Mouse (Mus musculus) lung, embryonic 14.5 days (tissue): ENCODE measurements at regions not wholly inside any gene's neighbourhood (a gene's known extent, or its start where the extent isn't known, plus 50 kb on each side); places are given as distances from the start of the nearest gene placed in this dataset.

Experiments
- ATAC-seq: fragments of 200-750 bp; cut with Nextera tagmentation; 2 replicates; pipeline ENCODE4 v1.8.0; 2017; ENCODE audit warnings: mild to moderate bottlenecking, moderate TSS enrichment, moderate library complexity; ENCODE audit not compliant: insufficient read depth
- DNase-seq: peaks from one replicate; pipeline ENCODE4 v3.0.0-alpha.2; 2015
- H3K27ac ChIP-seq: fragments of 300-500 bp; sonication (generic); 2 replicates; pipeline ENCODE4 v1.5.1; 2014; ENCODE audit warnings: low read depth, mild to moderate bottlenecking, moderate library complexity
- H3K27me3 ChIP-seq: fragments of 300-500 bp; sonication (generic); 2 replicates; pipeline ENCODE4 v1.6.1; 2014; ENCODE audit warnings: low read length, control low read depth; ENCODE audit not compliant: insufficient read depth
- H3K36me3 ChIP-seq: fragments of 300-500 bp; sonication (generic); 2 replicates; pipeline ENCODE4 v1.6.1; 2014; ENCODE audit warnings: control low read depth; ENCODE audit not compliant: insufficient read depth
- H3K4me1 ChIP-seq: fragments of 300-500 bp; sonication (generic); 2 replicates; pipeline ENCODE4 v1.6.1; 2014; ENCODE audit warnings: antibody characterized with exemption, control low read depth; ENCODE audit not compliant: insufficient read depth
- H3K4me2 ChIP-seq: fragments of 300-500 bp; sonication (generic); 2 replicates; pipeline ENCODE4 v1.6.1; 2014; ENCODE audit warnings: mild to moderate bottlenecking
- H3K4me3 ChIP-seq: fragments of 300-500 bp; sonication (generic); 2 replicates; pipeline ENCODE4 v1.5.1; 2014; ENCODE audit warnings: low read depth, low read length
- H3K9ac ChIP-seq: fragments of 300-500 bp; sonication (generic); 2 replicates; pipeline ENCODE4 v1.6.1; 2014
- H3K9me3 ChIP-seq: fragments of 300-500 bp; sonication (generic); 2 replicates; pipeline ENCODE4 v1.6.1; 2016; ENCODE audit warnings: low read depth, low read length, control low read depth
- CTCF ChIP-seq: IDR thresholded peaks from 2 replicates; pipeline ENCODE4 v1.5.1; 2016; ENCODE audit warnings: antibody characterized with exemption, low read depth
- WGBS: fragments of 180-500 bp; shearing (Covaris S2); extraction: QIAGEN DNeasy Blood & Tissue Kit; methylation state at CpG from one replicate; pipeline ENCODE4 v1.1.7; 2014; 5-methylcytosine and 5-hydroxymethylcytosine counted together

- Histone ChIP-seq H3K4me2 (no peak overlapping the region), H3K36me3 (no peaks in the 10 kb centered on the region), H3K4me3 (no peak overlapping the region), H3K27ac (no peak overlapping the region), H3K9ac (no peak overlapping the region), H3K4me1 (no peaks in the 10 kb centered on the region), H3K9me3 (no peaks in the 10 kb centered on the region), H3K27me3 (no peaks in the 10 kb centered on the region)
- ATAC-seq (no peak), DNase-seq (no peak)
- TF ChIP-seq CTCF = no peak
- 59% methylated on average over 10 of the region's 10 CpGs for WGBS
Observed at GRCm38 (mm10) chr6:50940641-50941398, 286.6 kb upstream of the Npvf start.

- 77% methylated on average over 5 of the region's 5 CpGs for whole genome bisulfite sequencing
Observed at GRCm38 (mm10) chr6:50942696-50943095, 288.5 kb upstream of the Npvf start.

GRCm38 (mm10) chr6:50948061-50948460, 293.8 kb upstream of the Npvf start:
- 48% methylated on average over 4 of the region's 4 CpGs for WGBS
- Histone ChIP-seq H3K27ac (no peak overlapping the region), H3K9me3 (no peaks in the 10 kb centered on the region), H3K4me1 (no peaks in the 10 kb centered on the region), H3K27me3 (no peaks in the 10 kb centered on the region), H3K4me2 (no peak overlapping the region), H3K36me3 (no peaks in the 10 kb centered on the region), H3K9ac (no peak overlapping the region), H3K4me3 (no peak overlapping the region)
- ATAC-seq (no peak), DNase-seq (no peak)
- TF ChIP-seq CTCF = no peak

More at GRCm38 (mm10) chr6:50942696-50943095, 288.5 kb upstream of the Npvf start:
- no peaks in the 10 kb centered on the region for H3K4me1 ChIP-seq
- H3K4me3 ChIP-seq = no peak overlapping the region
- no peak overlapping the region for H3K9ac ChIP-seq
- no peak for ATAC-seq
- DNase-seq = no peak
- TF ChIP-seq CTCF = no peak
- no peak overlapping the region for H3K4me2 ChIP-seq
- no peak overlapping the region for H3K27ac ChIP-seq
- no peaks in the 10 kb centered on the region for H3K36me3 ChIP-seq
- no peaks in the 10 kb centered on the region for H3K9me3 ChIP-seq
- no peaks in the 10 kb centered on the region for H3K27me3 ChIP-seq

GRCm38 (mm10) chr6:50949361-50949760, 295.1 kb upstream of the Npvf start:
- ATAC-seq = no peak
- Histone ChIP-seq H3K27ac (no peak overlapping the region), H3K36me3 (no peaks in the 10 kb centered on the region), H3K9ac (no peak overlapping the region), H3K4me2 (no peak overlapping the region), H3K4me3 (no peak overlapping the region), H3K9me3 (no peaks in the 10 kb centered on the region), H3K4me1 (no peaks in the 10 kb centered on the region), H3K27me3 (no peaks in the 10 kb centered on the region)
- no peak for TF ChIP-seq CTCF
- no peak for DNase-seq
- WGBS = 90% methylated on average over 5 of the region's 5 CpGs

- DNase-seq = no peak
Observed at GRCm38 (mm10) chr6:50949883-50950583, 295.8 kb upstream of the Npvf start.

GRCm38 (mm10) chr6:50957328-50957900, 303.2 kb upstream of the Npvf start:
- no peak overlapping the region for H3K9ac ChIP-seq
- no peak overlapping the region for H3K27ac ChIP-seq
- no peak overlapping the region for H3K4me2 ChIP-seq
- TF ChIP-seq CTCF = no peak
- 90% methylated on average over 4 of the region's 4 CpGs for WGBS
- no peaks in the 10 kb centered on the region for H3K9me3 ChIP-seq
- ATAC-seq = no peak
- no peaks in the 10 kb centered on the region for H3K27me3 ChIP-seq
- no peaks in the 10 kb centered on the region for H3K4me1 ChIP-seq
- DNase-seq = no peak
- H3K36me3 ChIP-seq = no peaks in the 10 kb centered on the region
- no peak overlapping the region for H3K4me3 ChIP-seq

More at GRCm38 (mm10) chr6:50949883-50950583, 295.8 kb upstream of the Npvf start:
- H3K36me3 ChIP-seq = no peaks in the 10 kb centered on the region
- TF ChIP-seq CTCF = no peak
- no peaks in the 10 kb centered on the region for H3K27me3 ChIP-seq
- no peak overlapping the region for H3K4me2 ChIP-seq
- no peak overlapping the region for H3K9ac ChIP-seq
- no peak for ATAC-seq
- H3K27ac ChIP-seq = no peak overlapping the region
- H3K4me1 ChIP-seq = no peaks in the 10 kb centered on the region
- WGBS = 58% methylated on average over 11 of the region's 11 CpGs
- no peak overlapping the region for H3K4me3 ChIP-seq
- H3K9me3 ChIP-seq = no peaks in the 10 kb centered on the region

GRCm38 (mm10) chr6:50960341-50960740, 306.1 kb upstream of the Npvf start:
- H3K9me3 ChIP-seq = no peaks in the 10 kb centered on the region
- H3K4me1 ChIP-seq = no peaks in the 10 kb centered on the region
- no peaks in the 10 kb centered on the region for H3K36me3 ChIP-seq
- H3K9ac ChIP-seq = no peak overlapping the region
- ATAC-seq = no peak
- WGBS = 62% methylated on average over 5 of the region's 5 CpGs
- no peak overlapping the region for H3K27ac ChIP-seq
- no peak overlapping the region for H3K4me3 ChIP-seq
- H3K27me3 ChIP-seq = no peaks in the 10 kb centered on the region
- no peak for TF ChIP-seq CTCF
- DNase-seq = no peak
- H3K4me2 ChIP-seq = no peak overlapping the region
